Mouse (Mus musculus) limb, embryonic 12.5 days (tissue): ENCODE results near the gene Pam16. TPM values are rescaled to one million over a fixed set of nuclear protein-coding genes. Genes with fewer than 3 reads are reported as not detected.

Experiments
- ATAC-seq: fragments of 200-750 bp; cut with Nextera tagmentation; 2 replicates; pipeline ENCODE4 v1.8.0; 2017; ENCODE audit warnings: low read depth, moderate TSS enrichment; ENCODE audit not compliant: insufficient number of reproducible peaks, insufficient read depth, low FRiP score, low TSS enrichment
- H3K27ac ChIP-seq: fragments of 300-500 bp; sonication (generic); 2 replicates; pipeline ENCODE4 v1.5.1; 2016; ENCODE audit warnings: mild to moderate bottlenecking, moderate library complexity
- H3K27me3 ChIP-seq: fragments of 300-500 bp; sonication (generic); 2 replicates; pipeline ENCODE4 v1.6.1; 2016; ENCODE audit warnings: mild to moderate bottlenecking, moderate library complexity
- H3K36me3 ChIP-seq: fragments of 300-500 bp; sonication (generic); 2 replicates; pipeline ENCODE4 v1.6.1; 2016; ENCODE audit warnings: mild to moderate bottlenecking, moderate library complexity
- H3K4me1 ChIP-seq: fragments of 300-500 bp; sonication (generic); replicated peaks from 2 replicates; pipeline ENCODE4 v1.6.1; 2016
- H3K4me2 ChIP-seq: fragments of 300-500 bp; sonication (generic); 2 replicates; pipeline ENCODE4 v1.6.1; 2016; ENCODE audit warnings: mild to moderate bottlenecking, moderate library complexity
- H3K4me3 ChIP-seq: fragments of 300-500 bp; sonication (generic); replicated peaks from 2 replicates; pipeline ENCODE4 v1.5.1; 2016; ENCODE audit warnings: mild to moderate bottlenecking
- H3K9ac ChIP-seq: fragments of 300-500 bp; sonication (generic); replicated peaks from 2 replicates; pipeline ENCODE4 v1.6.1; 2016; ENCODE audit warnings: mild to moderate bottlenecking, moderate library complexity
- H3K9me3 ChIP-seq: fragments of 300-500 bp; sonication (generic); 2 replicates; pipeline ENCODE4 v1.6.1; 2016; ENCODE audit warnings: mild to moderate bottlenecking, moderate library complexity
- WGBS: fragments of 180-500 bp; shearing (Covaris S2); methylation state at CpG from one replicate; pipeline ENCODE4 v1.1.7; 2016; 5-methylcytosine and 5-hydroxymethylcytosine counted together
- polyA plus RNA-seq: library from polyadenylated mRNA; unstranded; fragments of >200 nt; fragmentation: Nextera tagmentation; extraction: Ambion mirVana; gene quantifications from 2 replicates; pipeline ENCODE4 v1.2.1, GENCODE M21; 2016

The Pam16 gene
- 111 and 120 TPM in 2 replicates for polyA plus RNA-seq

GRCm38 (mm10) chr16:4624481-4625110 is at the start of gene Pam16:
Gene Pam16 (minus strand): TSS chr16:4624988.
- peaks cover 38% of the 10 kb centered on the region for H3K36me3 ChIP-seq
- H3K27me3 ChIP-seq, result no peaks in the 10 kb centered on the region
- H3K27ac ChIP-seq, result peak within 1 kb of the TSS; percentile 88
- WGBS, result under 1% methylated on average over 56 of the region's 56 CpGs
- peak; percentile 76 for ATAC-seq
- H3K4me1 ChIP-seq, result peaks cover 19% of the 10 kb centered on the region
- peak within 1 kb of the TSS; percentile 78 for H3K4me3 ChIP-seq
- no peaks in the 10 kb centered on the region for H3K9me3 ChIP-seq
- peak within 1 kb of the TSS; percentile 78 for H3K4me2 ChIP-seq
- H3K9ac ChIP-seq, result peak within 1 kb of the TSS; percentile 86

- no peak for ATAC-seq
- H3K9me3 ChIP-seq, result no peaks in the 10 kb centered on the region
- no peak overlapping the region for H3K4me3 ChIP-seq
- no peak overlapping the region for H3K9ac ChIP-seq
- H3K4me2 ChIP-seq, result no peak overlapping the region
- peaks cover 8% of the 10 kb centered on the region for H3K4me1 ChIP-seq
- no peaks in the 10 kb centered on the region for H3K27me3 ChIP-seq
- 89% methylated on average over 4 of the region's 4 CpGs for WGBS
- no peak overlapping the region for H3K27ac ChIP-seq
- peaks cover 47% of the 10 kb centered on the region for H3K36me3 ChIP-seq
Observed at GRCm38 (mm10) chr16:4674091-4674490, 49.3 kb upstream of the Pam16 start.

GRCm38 (mm10) chr16:4670317-4670716 is 45.5 kb upstream of the Pam16 start:
- Histone ChIP-seq H3K27ac (no peak overlapping the region), H3K27me3 (no peaks in the 10 kb centered on the region), H3K9me3 (no peaks in the 10 kb centered on the region), H3K9ac (no peak overlapping the region), H3K4me1 (peaks cover 6% of the 10 kb centered on the region), H3K36me3 (peaks cover 49% of the 10 kb centered on the region), H3K4me2 (no peak overlapping the region), H3K4me3 (no peak overlapping the region)
- ATAC-seq, result no peak
- WGBS, result 71% methylated on average over 5 of the region's 5 CpGs

- WGBS, result 28% methylated on average over 3 of the region's 3 CpGs
- Histone ChIP-seq H3K9me3 (no peaks in the 10 kb centered on the region), H3K9ac (no peak overlapping the region), H3K36me3 (peaks cover 42% of the 10 kb centered on the region), H3K27me3 (no peaks in the 10 kb centered on the region), H3K4me2 (no peak overlapping the region), H3K4me1 (peaks cover 6% of the 10 kb centered on the region), H3K27ac (peak overlapping the region; percentile 50), H3K4me3 (no peak overlapping the region)
- peak; percentile 85 for ATAC-seq
Observed at GRCm38 (mm10) chr16:4667190-4667808, 42.5 kb upstream of the Pam16 start.

- Histone ChIP-seq H3K9ac (no peak overlapping the region), H3K9me3 (no peaks in the 10 kb centered on the region), H3K4me2 (no peak overlapping the region), H3K27me3 (no peaks in the 10 kb centered on the region), H3K27ac (no peak overlapping the region), H3K4me1 (peaks cover 15% of the 10 kb centered on the region), H3K36me3 (peaks cover 51% of the 10 kb centered on the region), H3K4me3 (no peak overlapping the region)
- no peak for ATAC-seq
- 96% methylated on average over 2 of the region's 2 CpGs for WGBS
Observed at GRCm38 (mm10) chr16:4665726-4666125, 40.9 kb upstream of the Pam16 start.

GRCm38 (mm10) chr16:4663806-4664205 is 39.0 kb upstream of the Pam16 start:
- no peak overlapping the region for H3K27ac ChIP-seq
- WGBS, result 89% methylated on average over 2 of the region's 2 CpGs
- H3K4me2 ChIP-seq, result no peak overlapping the region
- peaks cover 39% of the 10 kb centered on the region for H3K36me3 ChIP-seq
- no peaks in the 10 kb centered on the region for H3K27me3 ChIP-seq
- no peaks in the 10 kb centered on the region for H3K9me3 ChIP-seq
- H3K4me1 ChIP-seq, result peaks cover 26% of the 10 kb centered on the region
- no peak overlapping the region for H3K9ac ChIP-seq
- H3K4me3 ChIP-seq, result no peak overlapping the region
- ATAC-seq, result no peak

- no peak for ATAC-seq
- Histone ChIP-seq H3K4me2 (no peak overlapping the region), H3K4me3 (no peak overlapping the region), H3K9me3 (no peaks in the 10 kb centered on the region), H3K9ac (no peak overlapping the region), H3K27me3 (no peaks in the 10 kb centered on the region), H3K4me1 (peaks cover 40% of the 10 kb centered on the region), H3K27ac (peak overlapping the region; percentile 59), H3K36me3 (peaks cover 27% of the 10 kb centered on the region; the same call in 1 of the 2 replicates)
- 59% methylated on average over 2 of the region's 2 CpGs for WGBS
Observed at GRCm38 (mm10) chr16:4661605-4662004, 36.8 kb upstream of the Pam16 start.

GRCm38 (mm10) chr16:4659326-4659725 is 34.5 kb upstream of the Pam16 start:
- Histone ChIP-seq H3K27me3 (no peaks in the 10 kb centered on the region), H3K9ac (no peak overlapping the region), H3K4me2 (peak overlapping the region; percentile 47), H3K4me1 (peaks cover 62% of the 10 kb centered on the region), H3K9me3 (no peaks in the 10 kb centered on the region), H3K36me3 (peaks cover 33% of the 10 kb centered on the region; the same call in 1 of the 2 replicates), H3K4me3 (no peak overlapping the region), H3K27ac (peak overlapping the region; percentile 97)
- ATAC-seq, result peak; percentile 21
- WGBS, result 8% methylated on average over 2 of the region's 2 CpGs

GRCm38 (mm10) chr16:4658781-4659245 is 34.0 kb upstream of the Pam16 start:
- H3K4me3 ChIP-seq, result peak overlapping the region; percentile 11; the same call in 1 of the 2 replicates
- peak overlapping the region; percentile 97 for H3K27ac ChIP-seq
- 0 out of 2 replicates have a peak overlapping the region, but pooled peaks have one; percentile 24 for H3K9ac ChIP-seq
- peaks cover 67% of the 10 kb centered on the region for H3K4me1 ChIP-seq
- WGBS, result 6% methylated on average over 11 of the region's 11 CpGs
- peak; percentile 95 for ATAC-seq
- H3K36me3 ChIP-seq, result peaks cover 33% of the 10 kb centered on the region
- no peaks in the 10 kb centered on the region for H3K9me3 ChIP-seq
- H3K4me2 ChIP-seq, result peak overlapping the region; percentile 47
- H3K27me3 ChIP-seq, result no peaks in the 10 kb centered on the region

GRCm38 (mm10) chr16:4656571-4657081 is 31.8 kb upstream of the Pam16 start:
- no peak overlapping the region for H3K9ac ChIP-seq

GRCm38 (mm10) chr16:4655764-4656570 is 31.2 kb upstream of the Pam16 start:
- no peaks in the 10 kb centered on the region for H3K27me3 ChIP-seq
- ATAC-seq, result no peak
- H3K4me3 ChIP-seq, result no peak overlapping the region
- H3K9ac ChIP-seq, result no peak overlapping the region; the same call in 1 of the 2 replicates
- H3K4me1 ChIP-seq, result peaks cover 87% of the 10 kb centered on the region
- peak overlapping the region; percentile 97 for H3K27ac ChIP-seq
- H3K36me3 ChIP-seq, result peaks cover 40% of the 10 kb centered on the region
- WGBS, result 24% methylated on average over 11 of the region's 11 CpGs
- no peaks in the 10 kb centered on the region for H3K9me3 ChIP-seq
- H3K4me2 ChIP-seq, result no peak overlapping the region

More at GRCm38 (mm10) chr16:4656571-4657081, 31.8 kb upstream of the Pam16 start:
- no peak overlapping the region for H3K4me3 ChIP-seq
- H3K4me1 ChIP-seq, result peaks cover 87% of the 10 kb centered on the region
- H3K9me3 ChIP-seq, result no peaks in the 10 kb centered on the region
- WGBS, result 41% methylated on average over 9 of the region's 9 CpGs
- H3K27me3 ChIP-seq, result no peaks in the 10 kb centered on the region
- peak overlapping the region; percentile 97 for H3K27ac ChIP-seq
- no peak for ATAC-seq
- H3K4me2 ChIP-seq, result no peak overlapping the region
- H3K36me3 ChIP-seq, result peaks cover 45% of the 10 kb centered on the region
